Mouse (Mus musculus) liver, adult 2 months (tissue): ENCODE data around the gene Galns. TPM values are rescaled to one million over a fixed set of nuclear protein-coding genes. Genes with fewer than 3 reads are reported as not detected.

Experiments used
- DNase-seq: peaks from one replicate; pipeline ENCODE4 v3.0.0-alpha.2; 2011; ENCODE audit warnings: low read depth, low spot score; ENCODE audit errors: extremely low read depth
- H3K27ac ChIP-seq: fragments of 200-500 bp; replicated peaks from 2 replicates; pipeline ENCODE4 v1.5.1; 2012; ENCODE audit warnings: low read depth, mild to moderate bottlenecking, control low read depth, inconsistent platforms, low read length; ENCODE audit not compliant: insufficient read depth
- H3K27me3 ChIP-seq: fragments of 200-500 bp; 2 replicates; pipeline ENCODE4 v1.6.1; 2012; ENCODE audit warnings: mild to moderate bottlenecking, moderate library complexity, low read length, inconsistent platforms; ENCODE audit not compliant: control insufficient read depth, insufficient read depth
- H3K36me3 ChIP-seq: fragments of 200-500 bp; 2 replicates; pipeline ENCODE4 v1.6.1; 2012; ENCODE audit warnings: low read length, inconsistent platforms; ENCODE audit not compliant: control insufficient read depth, insufficient read depth
- H3K4me1 ChIP-seq: fragments of 200-500 bp; 2 replicates; pipeline ENCODE4 v1.6.1; 2011; ENCODE audit warnings: low read length; ENCODE audit not compliant: control insufficient read depth, insufficient read depth
- H3K4me3 ChIP-seq: fragments of 200-500 bp; 2 replicates; pipeline ENCODE4 v1.5.1; 2011; ENCODE audit warnings: low read depth, mild to moderate bottlenecking, control low read depth, low read length, moderate library complexity; ENCODE audit not compliant: insufficient read depth
- H3K79me2 ChIP-seq: fragments of 200-500 bp; 2 replicates; pipeline ENCODE4 v1.6.1; 2012; ENCODE audit warnings: inconsistent platforms, mild to moderate bottlenecking, low read length, moderate library complexity; ENCODE audit not compliant: control insufficient read depth, insufficient read depth
- H3K9ac ChIP-seq: fragments of 200-500 bp; 2 replicates; pipeline ENCODE4 v1.6.1; 2012; ENCODE audit warnings: low read depth, mild to moderate bottlenecking, control low read depth, inconsistent platforms, low read length
- CTCF ChIP-seq: fragments of 200-500 bp; IDR thresholded peaks from 2 replicates; pipeline ENCODE4 v1.5.1; 2011; ENCODE audit warnings: low read depth, low read length, control low read depth
- POLR2A ChIP-seq: fragments of 200-500 bp; IDR thresholded peaks from 2 replicates; pipeline ENCODE4 v1.6.1; 2011; ENCODE audit warnings: low read length, control low read depth; ENCODE audit not compliant: insufficient read depth; ENCODE audit errors: extremely low read depth
- WGBS: fragments of 180-500 bp; shearing (Covaris S2); methylation state at CpG from one replicate; pipeline ENCODE4 v1.1.7; 2018; 5-methylcytosine and 5-hydroxymethylcytosine counted together
- polyA plus RNA-seq: library from polyadenylated mRNA; depleted of rRNA; stranded (reverse); fragments of >200 nt; gene quantifications from 2 replicates; pipeline ENCODE4 v1.2.3, GENCODE M21; 2012
- total RNA-seq: library from RNA; depleted of rRNA; stranded (reverse); fragments of >200 nt; gene quantifications from 2 replicates; pipeline ENCODE4 v1.2.3, GENCODE M21; 2014

The Galns gene
- total and polyA plus RNA-seq, 2 experiments: 4.1 to 6.6 TPM

DNA sequence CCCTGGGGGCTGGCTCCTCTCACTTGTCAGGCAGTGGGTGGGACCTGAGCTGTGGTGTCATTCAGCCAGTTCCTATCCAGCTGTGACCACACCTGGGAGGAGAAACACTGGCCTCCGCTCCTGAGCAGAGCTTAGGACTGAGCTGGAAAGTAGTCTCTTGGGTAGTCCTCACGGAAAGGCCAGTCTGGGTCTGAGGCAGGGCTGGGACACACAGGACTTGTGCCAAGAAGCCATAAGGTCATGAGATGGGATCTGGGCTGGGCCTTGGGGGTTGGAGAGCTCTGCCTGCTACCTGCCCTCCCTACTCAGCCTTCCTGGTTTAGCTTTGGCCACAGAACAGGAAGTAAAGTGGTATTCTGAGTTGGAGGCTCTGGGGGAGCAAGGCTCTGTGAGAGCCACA lies 15.6 kb upstream of the Galns start:
- Histone ChIP-seq H3K79me2 (no peaks in the 10 kb centered on the region), H3K9ac (no peak overlapping the region), H3K4me3 (no peak overlapping the region), H3K4me1 (no peaks in the 10 kb centered on the region), H3K27me3 (no peaks in the 10 kb centered on the region), H3K36me3 (no peaks in the 10 kb centered on the region), H3K27ac (no peak overlapping the region)
- 69% methylated on average over 2 of the region's 2 CpGs for WGBS
- TF ChIP-seq CTCF (no peak), POLR2A (no peak)
- no peak for DNase-seq

DNA sequence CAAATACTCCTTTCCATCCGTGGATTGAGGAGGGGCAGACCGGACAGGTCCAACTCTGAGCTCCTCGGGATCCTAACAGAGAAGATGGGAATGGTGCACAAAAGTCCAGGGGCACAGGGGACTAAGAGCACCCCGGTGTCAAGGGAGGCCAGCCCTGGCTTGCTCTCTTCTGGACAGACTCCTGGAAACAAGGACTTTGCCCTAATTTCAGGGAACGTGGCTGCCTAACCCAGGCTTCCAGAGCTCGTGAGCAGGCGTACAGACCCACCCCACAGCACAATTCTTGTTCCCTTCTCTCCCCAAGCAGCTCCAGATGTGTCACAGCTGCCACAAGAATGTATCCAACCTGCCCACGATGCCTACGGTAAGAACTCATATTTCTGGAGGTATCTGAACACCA lies 14.5 kb upstream of the Galns start:
- H3K4me1 ChIP-seq: no peaks in the 10 kb centered on the region
- no peaks in the 10 kb centered on the region for H3K79me2 ChIP-seq
- DNase-seq: peak; percentile 53
- H3K4me3 ChIP-seq: no peak overlapping the region
- WGBS: 54% methylated on average over 9 of the region's 9 CpGs
- H3K9ac ChIP-seq: no peak overlapping the region
- no peaks in the 10 kb centered on the region for H3K27me3 ChIP-seq
- TF ChIP-seq POLR2A (no peak), CTCF (no peak)
- H3K27ac ChIP-seq: no peak overlapping the region
- no peaks in the 10 kb centered on the region for H3K36me3 ChIP-seq

DNA sequence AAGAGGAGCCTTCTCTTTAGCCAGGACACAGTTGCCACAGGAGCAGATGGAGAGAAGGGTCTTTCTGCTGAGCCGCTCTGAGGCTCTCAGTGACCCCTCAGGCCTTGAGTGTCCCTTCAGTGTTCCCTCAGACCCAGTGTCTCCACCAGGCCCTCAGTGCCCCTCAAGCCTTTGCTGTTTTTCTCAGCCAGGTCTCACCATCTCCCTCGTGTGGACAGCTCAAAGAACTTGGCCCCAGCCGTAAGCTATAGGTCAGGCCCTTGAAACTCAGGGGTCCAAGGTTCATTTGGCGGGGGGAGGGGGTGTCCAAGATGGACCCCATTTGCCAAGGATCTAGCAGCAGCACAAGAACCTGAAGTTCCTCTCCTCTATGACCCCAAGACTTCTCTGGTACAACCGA lies 13.4 kb upstream of the Galns start:
- H3K27me3 ChIP-seq: no peaks in the 10 kb centered on the region
- no peak overlapping the region for H3K4me3 ChIP-seq
- H3K27ac ChIP-seq: no peak overlapping the region
- no peak for DNase-seq
- WGBS: 80% methylated on average over 5 of the region's 5 CpGs
- H3K79me2 ChIP-seq: no peaks in the 10 kb centered on the region
- no peak for TF ChIP-seq CTCF
- TF ChIP-seq POLR2A: no peak
- H3K36me3 ChIP-seq: no peaks in the 10 kb centered on the region
- no peak overlapping the region for H3K9ac ChIP-seq
- no peaks in the 10 kb centered on the region for H3K4me1 ChIP-seq

DNA sequence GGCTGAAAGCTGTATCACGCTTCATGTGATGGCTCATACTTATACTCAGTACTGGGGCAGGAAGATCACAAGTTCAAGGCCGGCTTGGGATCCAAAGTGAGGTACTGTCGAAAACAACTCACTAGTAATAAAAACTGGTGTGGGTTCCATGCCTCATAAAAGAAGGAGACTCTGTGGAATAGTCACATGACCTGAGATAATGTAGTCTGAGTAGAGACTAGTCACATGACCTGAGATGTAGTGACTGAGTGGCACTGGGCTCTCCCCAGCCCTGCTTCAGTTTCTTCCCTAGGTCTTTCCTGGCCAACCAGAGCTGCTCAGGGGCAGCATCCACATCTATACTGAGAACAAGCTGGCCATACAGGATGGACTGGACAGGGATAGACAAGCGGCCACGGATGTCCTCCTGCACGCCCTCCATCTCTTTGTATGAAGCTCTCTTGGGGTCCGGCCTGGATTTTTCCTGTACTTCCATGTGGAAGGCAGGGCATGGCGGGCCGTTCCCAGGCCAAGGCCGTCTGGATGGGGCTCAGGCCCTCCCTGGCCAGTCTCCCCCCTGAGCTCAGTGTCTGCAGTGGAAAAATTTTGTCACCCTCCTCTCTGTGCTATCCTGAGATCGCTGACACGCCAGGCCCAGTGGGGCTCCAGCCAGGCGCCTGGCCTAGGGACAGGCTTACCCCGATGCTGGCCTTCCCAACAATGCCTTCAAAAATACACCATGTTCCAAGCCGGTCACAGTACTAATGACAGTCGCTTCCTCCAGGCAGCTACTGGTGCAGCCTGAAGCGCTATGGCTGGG lies 12.8 kb upstream of the Galns start:
- no peaks in the 10 kb centered on the region for H3K4me1 ChIP-seq
- H3K4me3 ChIP-seq: no peak overlapping the region
- no peak overlapping the region for H3K9ac ChIP-seq
- H3K27me3 ChIP-seq: no peaks in the 10 kb centered on the region
- no peaks in the 10 kb centered on the region for H3K36me3 ChIP-seq
- H3K79me2 ChIP-seq: no peaks in the 10 kb centered on the region
- H3K27ac ChIP-seq: no peak overlapping the region
- DNase-seq: no peak
- WGBS: 91% methylated on average over 17 of the region's 17 CpGs
- no peak for TF ChIP-seq CTCF
- no peak for TF ChIP-seq POLR2A

DNA sequence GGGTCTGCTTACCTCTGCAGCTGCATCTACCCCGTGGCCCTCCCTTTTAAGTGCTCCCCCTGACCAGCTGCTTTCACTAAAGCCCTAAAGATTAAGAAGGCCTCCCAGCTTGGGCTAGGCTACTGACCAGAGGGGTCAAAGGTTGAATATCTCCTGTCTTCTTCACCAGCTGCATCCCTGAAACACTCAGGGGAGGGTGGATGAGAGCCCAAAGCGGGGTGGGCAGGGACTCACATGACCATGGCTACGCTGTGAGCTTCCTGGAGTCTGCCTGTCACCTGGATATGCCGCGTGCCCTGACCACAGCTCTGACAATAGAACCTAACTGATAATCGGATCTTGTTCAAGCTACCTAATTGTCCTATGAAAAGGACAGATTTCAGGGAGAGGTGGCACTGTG lies 11.5 kb upstream of the Galns start, which contains the start of gene Pabpn1l:
Gene Pabpn1l, minus strand, starts transcription at position 13 of the 400 bp plus-strand sequence.
- WGBS: 79% methylated on average over 6 of the region's 6 CpGs

DNA sequence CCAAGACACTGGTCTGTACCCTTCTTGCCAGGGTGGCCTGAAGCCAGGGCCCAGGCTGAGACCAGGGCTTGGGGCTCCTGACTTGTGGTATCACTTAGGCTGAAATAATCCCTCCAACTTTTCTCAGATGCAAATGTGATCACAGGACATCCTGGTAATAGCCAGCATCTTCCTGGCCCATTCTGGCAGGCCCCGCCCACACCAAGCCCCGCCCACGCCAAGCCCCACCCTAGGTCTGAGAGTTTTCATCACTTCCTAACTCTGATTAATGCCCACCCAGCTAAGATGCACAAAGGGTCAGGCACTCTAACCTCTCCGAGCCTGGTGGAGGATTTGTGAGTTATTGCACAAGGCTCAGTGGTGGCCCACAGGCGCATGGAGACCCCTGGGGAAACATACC lies 9.2 kb upstream of the Galns start:
- H3K27ac ChIP-seq: no peak overlapping the region
- no peaks in the 10 kb centered on the region for H3K36me3 ChIP-seq
- WGBS: 39% methylated on average over 5 of the region's 5 CpGs
- no peaks in the 10 kb centered on the region for H3K27me3 ChIP-seq
- H3K79me2 ChIP-seq: no peaks in the 10 kb centered on the region
- DNase-seq: no peak
- no peak overlapping the region for H3K4me3 ChIP-seq
- TF ChIP-seq CTCF: no peak
- TF ChIP-seq POLR2A: no peak
- H3K9ac ChIP-seq: no peak overlapping the region
- no peaks in the 10 kb centered on the region for H3K4me1 ChIP-seq

More for the DNA sequence above, 11.5 kb upstream of the Galns start, which contains the start of gene Pabpn1l:
- TF ChIP-seq POLR2A (no peak), CTCF (no peak)
- DNase-seq: no peak
- Histone ChIP-seq H3K27ac (no peak within 1 kb of the TSS), H3K79me2 (no peaks in the 10 kb centered on the region), H3K36me3 (no peaks in the 10 kb centered on the region), H3K27me3 (no peaks in the 10 kb centered on the region), H3K4me1 (no peaks in the 10 kb centered on the region), H3K9ac (no peak within 1 kb of the TSS), H3K4me3 (no peak within 1 kb of the TSS)
